Mouse (Mus musculus) cerebellum, adult 2 months (tissue): ENCODE data around the gene Fam69b.

Experiments
- CTCF ChIP-seq: fragments of 200-500 bp; IDR thresholded peaks from 2 replicates; pipeline ENCODE4 v1.5.1; 2011; ENCODE audit warnings: low read depth, mild to moderate bottlenecking, control low read depth, low read length, moderate library complexity, borderline replicate concordance; ENCODE audit not compliant: insufficient read depth
- POLR2A ChIP-seq: fragments of 200-500 bp; IDR thresholded peaks from 2 replicates; pipeline ENCODE4 v1.6.1; 2011; ENCODE audit warnings: low read length, control low read depth, borderline replicate concordance; ENCODE audit not compliant: insufficient read depth

DNA sequence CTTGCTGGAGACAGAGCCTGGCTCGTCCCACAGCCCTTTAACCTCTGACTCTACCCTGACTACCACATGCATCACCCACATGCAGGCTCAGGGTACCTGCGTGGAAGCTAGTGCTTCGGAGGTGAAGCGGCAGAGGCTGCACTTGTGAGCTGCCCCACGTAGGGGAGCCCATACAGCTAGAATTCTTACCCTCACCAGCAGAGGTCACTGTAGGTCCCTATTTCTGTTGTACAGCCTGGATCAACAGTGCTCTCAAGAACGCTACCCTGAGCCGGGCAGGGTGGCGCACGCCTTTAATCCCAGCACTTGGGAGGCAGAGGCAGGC lies 34.3 kb upstream of the Fam69b start:
- TF ChIP-seq CTCF (no peak), POLR2A (no peak)
